Mouse (Mus musculus): Measurements from ENCODE around the gene Hist1h2bm. TPM values are rescaled to one million over a fixed set of nuclear protein-coding genes. Genes with fewer than 3 reads are reported as not detected.
"Not testable (repeated sequence)": the region's sequence is repeated elsewhere in the genome, so short reads cannot be mapped to it uniquely, and the experiment has no call there.

Hist1h2bm gene
- polyA plus RNA-seq, 1 experiment from 2014 or later, result not detected

- H3K27me3 ChIP-seq, result no peaks in the 10 kb centered on the region
- DNase-seq (ENCODE audit: low read depth, low spot score), result no peak
- in situ Hi-C loops (cut with MboI; ENCODE audit: low pct_unique_long_range_greater_than_20kb), result no loop called here
- POLR2A ChIA-PET, result interaction anchor here (0.6 to 2.2 kb wide), 3 partner anchors 18 to 31 kb away, joined by 4 to 8 read pairs (median 4); partner anchors contain the start of gene Hist1h1b
- no peak for ATAC-seq
- no peak for TF ChIP-seq CTCF (IDR thresholded peaks at IDR 0.05)
- CTCF ChIA-PET, result interaction anchor here (1.5 kb wide), 1 partner anchor 33 kb away, joined by 5 read pairs; no protein-coding TSS in a partner anchor
These were observed 31.2 kb downstream of the Hist1h2bm start for GRCm38 (mm10) chr13:21753051-21753523.

GRCm38 (mm10) chr13:21753524-21754285 is 31.9 kb downstream of the Hist1h2bm start, which contains the start of the genes Hist1h2ak and Hist1h2bn:
Gene Hist1h2ak (minus strand): TSS chr13:21753827.
Gene Hist1h2bn (plus strand): TSS chr13:21754123.
- TF ChIP-seq CTCF (IDR thresholded peaks at IDR 0.05), result peak; percentile 19
- ATAC-seq (peak; percentile 97), DNase-seq (ENCODE audit: low read depth, low spot score) (peak; percentile 87)
- H3K27me3 ChIP-seq; CTCF ChIA-PET; in situ Hi-C loops (cut with MboI; ENCODE audit: low pct_unique_long_range_greater_than_20kb): not testable (repeated sequence)
- POLR2A ChIA-PET, result interaction anchor here (0.6 to 2.2 kb wide), 3 partner anchors 17 to 31 kb away, joined by 4 to 8 read pairs (median 4); partner anchors contain the start of gene Hist1h1b

GRCm38 (mm10) chr13:21754294-21755001 is 32.6 kb downstream of the Hist1h2bm start:
- CTCF ChIA-PET; H3K27me3 ChIP-seq; DNase-seq (ENCODE audit: low read depth, low spot score); in situ Hi-C loops (cut with MboI; ENCODE audit: low pct_unique_long_range_greater_than_20kb): not testable (repeated sequence)
- POLR2A ChIA-PET, result interaction anchor here (1.2 to 2.2 kb wide), 2 partner anchors 26 to 30 kb away, joined by 4 to 8 read pairs; partner anchors contain the start of gene Hist1h1b
- peak; percentile 3 for ATAC-seq

- TF ChIP-seq CTCF (IDR thresholded peaks at IDR 0.05), result no peak
- CTCF ChIA-PET, result no interaction called here
- POLR2A ChIA-PET, result no interaction called here
- H3K27me3 ChIP-seq, result no peaks in the 10 kb centered on the region
- no peak for DNase-seq (ENCODE audit: low read depth, low spot score)
- in situ Hi-C loops (cut with MboI; ENCODE audit: low pct_unique_long_range_greater_than_20kb), result no loop called here
- ATAC-seq, result no peak
These were observed 33.9 kb downstream of the Hist1h2bm start for GRCm38 (mm10) chr13:21755707-21756106.

Other genes starting within 250 kb of the Hist1h2bm start
- gene Zkscan4, start 243.1 kb upstream of the Hist1h2bm start, polyA plus RNA-seq (2021), result 2.5 TPM
- gene Gm10065, start 242.6 kb upstream of the Hist1h2bm start, polyA plus RNA-seq (2021), result not detected
- gene AK157302, start 226.8 kb upstream of the Hist1h2bm start, polyA plus RNA-seq (2021), result 34.4 TPM
- 416 TPM for gene Gm11273, start 220.6 kb upstream of the Hist1h2bm start, polyA plus RNA-seq (2021)
- 12.5 TPM for gene Zkscan8, start 190.9 kb upstream of the Hist1h2bm start, polyA plus RNA-seq (2021)
- 0.01 TPM for gene Olfr1366, start 179.2 kb upstream of the Hist1h2bm start, polyA plus RNA-seq (2021)
- 0.09 TPM for gene Olfr1535, start 162.2 kb upstream of the Hist1h2bm start, polyA plus RNA-seq (2021)
- not detected for gene Olfr1364, start 140.3 kb upstream of the Hist1h2bm start, polyA plus RNA-seq (2021)
- not detected for gene Olfr1362, start 108.0 kb upstream of the Hist1h2bm start, polyA plus RNA-seq (2021)
- not detected for gene Olfr11, start 79.5 kb upstream of the Hist1h2bm start, polyA plus RNA-seq (2021)
- gene Olfr1361, start 58.7 kb upstream of the Hist1h2bm start, polyA plus RNA-seq (2021), result not detected
- not detected for gene Olfr1360, start 44.6 kb upstream of the Hist1h2bm start, polyA plus RNA-seq (2021)
- not detected for gene Olfr1359, start 23.9 kb upstream of the Hist1h2bm start, polyA plus RNA-seq (2021)
- gene Hist1h2bl, start 5.9 kb upstream of the Hist1h2bm start, polyA plus RNA-seq (2021), result 1.1 TPM
- not detected for gene Hist1h2ai, start 5.6 kb upstream of the Hist1h2bm start, polyA plus RNA-seq (2021)
- 4.9 TPM for gene Hist1h3h, start 4.4 kb upstream of the Hist1h2bm start, polyA plus RNA-seq (2021)
- 1.2 TPM for gene Hist1h4j, start 13.0 kb downstream of the Hist1h2bm start, polyA plus RNA-seq (2021)
- 6.5 TPM for gene Hist1h4k, start 28.5 kb downstream of the Hist1h2bm start, polyA plus RNA-seq (2021)
- gene Hist1h2ak, start 31.8 kb downstream of the Hist1h2bm start, polyA plus RNA-seq (2021), result not detected
- 4.9 TPM for gene Hist1h2bn, start 32.1 kb downstream of the Hist1h2bm start, polyA plus RNA-seq (2021)
- 1.4 TPM for gene Hist1h1b, start 58.6 kb downstream of the Hist1h2bm start, polyA plus RNA-seq (2021)
- gene Hist1h3i, start 61.3 kb downstream of the Hist1h2bm start, polyA plus RNA-seq (2021), result 1.6 TPM
- gene Hist1h2an, start 65.2 kb downstream of the Hist1h2bm start, polyA plus RNA-seq (2021), result 4.5 TPM
- 0.45 TPM for gene Hist1h2bp, start 65.4 kb downstream of the Hist1h2bm start, polyA plus RNA-seq (2021)
- 35.6 TPM for gene Hist1h2bq, start 88.2 kb downstream of the Hist1h2bm start, polyA plus RNA-seq (2021)
- not detected for gene Hist1h2ao, start 88.4 kb downstream of the Hist1h2bm start, polyA plus RNA-seq (2021)
- gene Hist1h4m, start 89.7 kb downstream of the Hist1h2bm start, polyA plus RNA-seq (2021), result 1.0 TPM
- not detected for gene Hist1h4n, start 110.2 kb downstream of the Hist1h2bm start, polyA plus RNA-seq (2021)
- gene Hist1h2ap, start 111.5 kb downstream of the Hist1h2bm start, polyA plus RNA-seq (2021), result 0.60 TPM
- 36.6 TPM for gene Hist1h2br, start 111.7 kb downstream of the Hist1h2bm start, polyA plus RNA-seq (2021)
- 7.7 TPM for gene Zfp184, start 223.1 kb downstream of the Hist1h2bm start, polyA plus RNA-seq (2021)